Mouse (Mus musculus) CD4-positive helper T cell, adult 2 months (primary cell): ENCODE data around the gene Wdr18.

ENCODE experiments used
- DNase-seq: peaks from one replicate; pipeline ENCODE4 v3.0.0-alpha.2; 2012; ENCODE audit warnings: low read depth, missing footprints, low spot score

Gene Wdr18

DNA sequence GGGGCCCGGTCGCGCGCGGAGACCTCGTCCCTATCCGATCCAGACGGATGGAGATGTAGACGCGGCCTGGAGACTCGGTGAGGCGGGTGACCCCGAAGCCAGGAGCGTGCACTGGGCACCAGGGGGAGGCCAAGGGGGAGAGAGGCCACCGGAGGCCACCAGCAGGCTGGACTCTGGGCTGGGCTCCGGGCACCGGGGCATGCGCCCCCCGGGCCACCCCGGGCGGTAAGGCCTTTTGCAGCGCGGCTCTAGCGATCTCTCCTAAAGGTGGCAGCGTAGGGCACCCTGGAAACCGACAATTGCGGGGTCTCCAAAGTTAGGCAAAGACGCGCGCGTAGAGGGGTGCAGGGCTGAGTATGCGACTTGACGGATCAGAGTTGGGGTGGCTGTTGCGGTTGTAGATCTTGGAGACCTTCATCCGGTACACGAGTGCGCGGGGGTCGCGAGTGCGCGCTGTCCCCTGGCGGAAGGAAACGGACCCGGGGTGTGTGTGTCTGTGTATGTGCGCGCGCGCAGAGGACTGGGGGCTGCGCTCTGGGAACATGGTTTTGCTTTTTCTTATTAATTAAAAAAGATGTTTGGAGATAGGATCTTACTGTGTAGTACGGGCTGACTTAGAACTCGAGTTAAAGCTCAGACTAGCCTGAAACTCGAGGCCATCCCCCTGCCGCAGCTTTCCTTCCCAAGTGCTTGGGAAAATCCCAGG is 32.5 kb upstream of the Wdr18 start:
- peak; percentile 70 for DNase-seq

- peak; percentile 58 for DNase-seq
These were observed 31.8 kb upstream of the Wdr18 start for GRCm38 (mm10) chr10:79928030-79928694.

- no peak for DNase-seq
These were observed 30.8 kb upstream of the Wdr18 start for GRCm38 (mm10) chr10:79928907-79929701.

DNA sequence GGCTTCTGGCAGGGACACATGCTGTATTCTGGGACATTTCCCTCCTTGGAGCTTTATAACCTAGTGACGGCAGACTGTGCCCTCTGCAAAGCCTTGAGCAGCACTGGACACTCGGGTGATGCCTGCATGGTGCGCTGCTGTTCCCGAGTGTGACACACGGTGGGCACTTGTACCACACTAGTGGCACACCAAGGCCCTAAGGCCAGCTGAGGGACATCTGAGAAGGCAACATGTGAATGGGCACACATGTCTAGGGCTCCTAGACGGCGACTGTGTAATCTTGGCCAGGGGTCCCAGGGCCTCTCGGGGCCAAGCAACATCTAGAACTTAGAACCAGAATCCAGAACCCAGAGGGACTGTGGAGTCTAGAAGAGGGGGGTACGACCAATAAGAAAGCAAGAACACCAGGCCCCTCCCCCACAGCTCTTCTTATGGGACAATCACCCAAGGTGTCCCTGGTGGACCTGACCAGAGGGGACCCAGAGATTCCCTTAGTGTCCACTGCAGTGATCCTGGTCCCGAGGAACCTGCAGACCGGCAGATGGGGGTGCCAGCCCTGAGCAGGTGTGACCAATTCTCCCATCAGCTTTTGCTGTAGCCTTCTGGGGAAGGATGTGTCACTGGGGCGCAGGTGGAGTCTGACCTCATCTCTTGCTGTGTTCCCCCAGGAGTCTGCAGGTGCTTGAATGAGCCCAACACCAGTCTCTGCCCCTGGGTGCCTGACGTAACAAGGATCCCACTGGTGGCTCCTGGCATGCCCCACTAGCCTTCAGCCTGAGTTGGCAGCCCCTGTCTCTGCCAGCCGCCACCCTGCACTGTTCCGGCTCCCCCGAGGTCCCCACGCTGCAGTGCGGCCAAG is 29.8 kb upstream of the Wdr18 start:
- DNase-seq = no peak

DNA sequence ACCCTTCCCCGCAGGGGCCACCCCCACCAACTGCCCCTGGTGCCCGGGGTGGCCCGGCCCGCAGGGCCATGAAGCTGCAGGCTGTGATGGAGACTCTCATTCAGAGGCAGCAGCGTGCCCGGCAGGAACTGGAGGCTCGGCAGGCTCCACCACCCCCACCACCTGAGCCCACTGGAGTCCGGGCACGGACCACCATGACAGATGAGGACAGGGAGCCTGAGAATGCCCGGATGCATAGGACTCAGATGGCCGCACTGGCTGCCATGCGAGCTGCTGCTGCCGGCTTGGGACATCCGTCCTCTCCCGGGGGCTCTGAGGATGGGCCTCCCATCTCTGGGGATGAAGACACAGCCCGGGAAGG is 29.1 kb upstream of the Wdr18 start:
- DNase-seq = no peak

DNA sequence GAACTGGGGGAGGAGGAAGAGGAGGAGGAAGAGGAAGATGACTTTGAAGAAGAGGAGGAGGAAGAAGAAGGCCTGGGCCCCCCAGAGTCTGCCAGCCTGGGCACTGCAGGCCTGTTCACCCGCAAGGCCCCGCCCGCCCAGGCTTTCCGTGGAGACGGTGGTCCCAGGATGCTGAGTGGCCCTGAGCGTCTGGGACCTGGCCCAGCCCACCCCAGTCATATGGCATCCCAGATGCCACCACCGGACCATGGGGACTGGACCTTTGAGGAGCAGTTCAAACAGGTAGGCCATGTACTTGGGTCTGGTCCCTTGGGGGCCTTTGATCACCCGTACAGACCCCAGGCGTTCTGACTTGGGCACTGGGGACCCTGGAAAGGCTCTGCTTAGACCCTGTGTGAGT is 28.2 kb upstream of the Wdr18 start:
- no peak for DNase-seq

DNA sequence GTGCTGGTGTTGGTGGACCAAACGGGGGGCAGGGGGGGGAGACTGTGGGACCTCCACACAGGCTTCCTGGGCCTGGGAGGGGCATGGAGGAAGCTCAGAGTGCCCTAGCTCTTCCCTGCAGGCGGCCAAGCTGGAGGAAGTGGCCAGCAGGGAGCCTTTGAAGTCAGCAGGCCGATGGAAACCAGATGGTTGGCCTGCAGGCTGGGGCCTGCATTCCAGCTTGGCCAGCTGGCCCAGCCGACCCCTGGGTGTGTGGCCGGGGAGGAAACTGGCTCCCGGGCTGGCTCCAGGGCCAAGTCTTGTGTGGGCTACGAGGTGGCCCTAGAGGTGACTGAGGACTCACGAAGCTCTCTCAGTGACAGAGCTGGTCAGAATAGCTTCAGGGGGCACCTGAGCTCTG is 27.2 kb upstream of the Wdr18 start:
- DNase-seq = no peak

GRCm38 (mm10) chr10:79933145-79933679 is 26.7 kb upstream of the Wdr18 start:
- DNase-seq = no peak

DNA sequence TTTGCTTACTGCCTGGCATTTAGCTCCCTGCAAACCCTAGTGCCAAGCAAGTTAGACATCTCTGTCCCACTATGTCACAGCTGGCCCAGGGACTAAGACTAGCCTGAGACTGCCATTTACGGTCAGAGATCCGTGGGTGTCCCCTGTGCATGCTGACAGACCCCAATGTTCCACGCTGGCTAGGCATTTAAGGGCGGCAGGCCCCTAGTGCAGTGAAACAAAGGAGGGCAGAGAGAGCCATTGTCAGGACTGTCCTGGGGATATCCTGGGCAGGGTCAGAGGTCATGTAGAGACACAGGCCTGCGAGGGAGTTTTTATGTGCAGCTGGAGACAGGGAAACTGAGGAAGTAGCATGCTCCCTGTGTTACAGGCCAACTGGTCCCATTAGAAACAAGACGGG is 26.1 kb upstream of the Wdr18 start:
- DNase-seq = no peak

DNA sequence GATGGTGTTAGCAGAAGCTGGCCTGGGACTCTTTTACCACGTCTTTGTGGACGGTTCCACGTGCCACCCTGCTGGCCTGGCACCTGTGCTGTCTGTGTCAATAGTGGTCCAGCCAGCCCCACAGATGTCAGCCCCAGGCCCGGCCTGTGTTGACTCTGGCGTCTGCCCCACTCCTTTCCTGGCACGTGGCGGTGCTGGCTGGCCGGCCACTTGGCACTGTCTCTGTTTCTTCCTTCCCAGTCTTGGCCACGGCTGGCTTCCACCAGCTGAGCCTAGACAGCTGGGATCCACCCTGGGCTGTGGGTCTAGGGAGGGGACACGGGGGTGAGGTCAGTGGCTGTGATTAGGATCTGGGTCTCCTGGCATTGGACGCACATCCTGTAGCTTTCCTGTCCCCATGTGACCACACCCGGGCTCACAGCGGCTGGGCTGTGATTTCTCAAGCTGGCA is 25.7 kb upstream of the Wdr18 start:
- DNase-seq = no peak

- no peak for DNase-seq
These were observed 25.0 kb upstream of the Wdr18 start for GRCm38 (mm10) chr10:79934794-79935569.

DNA sequence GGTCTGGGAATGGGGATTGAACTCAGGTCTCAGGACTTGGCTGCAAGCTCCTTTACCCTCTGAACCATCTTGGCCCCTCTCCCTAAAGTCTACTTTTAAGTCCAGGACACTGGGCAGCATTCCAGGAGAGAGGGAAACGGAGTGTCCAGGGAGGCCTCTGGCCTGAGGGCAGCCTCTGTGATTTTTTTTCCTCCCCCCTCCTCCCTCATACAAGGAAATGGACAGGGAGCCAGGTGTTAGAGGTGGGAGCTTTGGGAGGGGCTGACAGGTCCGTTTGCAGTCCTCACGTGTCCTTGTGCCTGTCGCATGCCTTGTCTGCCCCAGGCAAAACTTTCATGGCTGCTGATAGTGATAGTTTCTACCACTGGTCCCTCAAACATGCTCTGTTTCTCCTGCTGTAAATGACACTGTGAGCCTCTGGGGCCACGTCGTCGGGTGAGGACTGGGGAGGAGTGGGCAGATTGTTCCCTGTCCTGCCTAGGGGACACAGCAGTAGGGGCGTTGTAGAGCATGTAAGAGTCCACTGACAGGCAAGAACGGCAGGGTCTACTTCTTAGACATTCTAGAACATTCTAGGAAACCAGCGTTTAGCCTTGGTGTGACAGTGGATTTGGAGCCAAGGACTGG is 23.6 kb upstream of the Wdr18 start:
- DNase-seq = no peak

DNA sequence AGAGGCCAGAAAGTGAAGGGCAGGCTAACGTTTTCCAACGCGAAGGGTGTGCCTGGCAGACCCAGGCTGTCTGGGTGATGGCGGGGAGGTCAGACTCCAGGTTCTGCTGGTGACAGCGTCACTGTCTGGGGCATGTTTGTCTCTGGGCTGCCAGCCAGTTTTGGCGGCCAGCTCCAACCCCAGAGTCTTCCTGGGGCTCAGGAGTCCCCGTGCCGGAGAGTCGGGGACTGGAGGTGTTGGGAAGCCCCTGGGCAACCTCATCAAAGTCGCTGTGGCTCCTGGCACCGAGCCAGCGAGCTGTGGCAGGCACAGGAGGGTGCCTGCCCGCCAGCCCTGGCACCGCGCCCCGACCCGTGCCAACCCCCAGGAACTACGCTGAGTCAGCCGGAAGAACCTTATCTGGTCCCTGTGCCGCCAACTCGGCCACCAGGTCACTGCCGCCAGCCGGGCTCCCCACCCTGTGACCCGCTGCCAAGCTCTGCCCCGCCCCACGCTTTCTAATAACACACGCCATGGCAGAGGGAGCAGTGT is 23.0 kb upstream of the Wdr18 start:
- peak; percentile 93 for DNase-seq

DNA sequence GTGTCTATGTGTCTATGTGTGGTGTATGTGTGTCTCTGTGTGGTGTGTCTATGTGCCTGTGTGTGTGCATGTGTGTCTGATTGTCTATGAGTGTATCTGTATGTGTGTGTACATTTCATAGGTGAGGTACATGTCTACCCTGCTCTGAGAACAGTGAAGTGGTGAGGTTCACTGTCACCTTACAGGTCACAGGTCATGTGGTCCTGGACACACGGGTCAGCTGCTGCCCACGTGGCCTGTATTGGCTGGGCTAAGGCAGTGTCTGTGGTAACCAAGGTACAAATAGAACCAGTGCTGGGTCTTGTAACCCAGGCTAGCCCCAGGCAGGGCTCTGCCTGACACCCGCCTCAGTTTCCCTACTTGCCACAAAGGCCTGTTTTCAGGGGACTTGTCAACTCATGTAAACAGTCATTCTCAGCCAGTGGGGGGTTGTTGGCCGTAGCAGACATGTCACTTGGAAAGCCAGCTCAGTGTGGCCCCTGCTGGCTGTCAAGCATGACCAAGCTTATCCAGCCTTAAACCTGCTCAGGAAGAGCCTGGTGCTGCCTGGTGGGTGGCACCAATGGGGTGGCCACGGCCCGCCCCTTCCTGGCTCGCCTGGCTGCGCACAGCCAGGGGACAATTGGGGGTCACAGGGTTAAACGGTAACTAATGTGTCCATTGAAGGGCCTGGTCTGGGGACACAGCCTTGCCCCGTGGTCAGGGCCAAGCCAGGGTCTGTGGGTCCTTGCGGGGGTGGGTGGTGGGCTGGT is 22.0 kb upstream of the Wdr18 start:
- DNase-seq = no peak

- DNase-seq = no peak
These were observed 19.2 kb upstream of the Wdr18 start for GRCm38 (mm10) chr10:79940749-79941148.

DNA sequence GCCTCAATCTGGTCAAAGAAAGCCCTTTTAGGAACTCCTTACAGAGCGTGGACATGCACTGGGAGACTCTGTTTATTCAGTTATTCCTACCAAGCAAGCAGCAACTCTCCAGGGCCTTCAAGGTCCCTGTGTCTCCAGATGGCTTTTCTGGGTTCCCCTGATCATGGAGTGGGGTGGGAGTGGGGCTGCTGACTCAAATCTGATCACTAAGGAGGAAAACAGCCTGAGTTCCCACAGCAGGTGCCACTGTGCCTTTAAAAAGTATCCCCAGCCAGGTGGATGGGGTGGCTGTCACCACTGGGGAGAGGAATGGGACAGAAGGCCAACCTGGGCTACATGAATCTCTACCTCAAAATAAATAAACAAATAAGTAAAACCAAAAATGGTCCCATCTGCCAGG is 17.0 kb upstream of the Wdr18 start:
- no peak for DNase-seq

DNA sequence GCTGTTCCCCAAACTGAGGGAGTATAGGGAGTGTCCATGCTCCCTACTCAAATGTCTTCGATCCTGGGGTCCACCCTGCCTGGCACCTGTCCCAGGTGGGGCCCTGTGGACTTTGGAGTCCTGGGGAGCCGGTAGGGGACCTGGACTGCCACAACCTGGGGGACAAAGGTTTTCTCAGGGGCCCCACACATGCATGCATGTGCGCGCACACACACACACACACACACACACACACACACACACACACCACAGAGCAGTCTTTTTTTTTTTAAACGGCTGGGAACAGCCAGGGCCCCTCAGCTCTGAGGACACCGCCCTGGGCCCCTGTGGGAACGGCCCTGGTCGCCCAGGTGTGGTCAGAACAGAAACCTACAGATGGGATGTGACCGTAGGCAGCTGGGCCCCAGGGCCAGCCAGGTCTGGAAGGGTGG is 16.5 kb upstream of the Wdr18 start:
- DNase-seq = no peak

GRCm38 (mm10) chr10:79945507-79946234 is 14.3 kb upstream of the Wdr18 start:
- DNase-seq = no peak
